Mouse (Mus musculus) ovary, adult 2 months (tissue): ENCODE measurements around the gene Skp2. TPM values are rescaled to one million over a fixed set of nuclear protein-coding genes. Genes with fewer than 3 reads are reported as not detected.

ENCODE experiments used
- polyA plus RNA-seq: library from polyadenylated mRNA; depleted of rRNA; stranded (reverse); fragments of >200 nt; gene quantifications from 2 replicates; pipeline ENCODE4 v1.2.3, GENCODE M21; 2012; rRNA removed

The Skp2 gene
- polyA plus RNA-seq = 2.3 and 2.5 TPM in 2 replicates

GRCm38 (mm10) chr15:9155325-9155724, at the start of gene Skp2:
Gene Skp2, minus strand, starts transcription at chr15:9155425.

GRCm38 (mm10) chr15:9140252-9140680, 15.0 kb downstream of the Skp2 start, which contains the start of gene Lmbrd2:
Gene Lmbrd2, plus strand, starts transcription at chr15:9140550.

GRCm38 (mm10) chr15:9070912-9071555, 84.2 kb downstream of the Skp2 start, which contains the start of gene Nadk2:
Gene Nadk2, plus strand, starts transcription at chr15:9071260.

Other genes with a start within 250 kb of the Skp2 start
- not detected in 2 replicates for gene Ranbp3l, start 187.5 kb downstream of the Skp2 start, polyA plus RNA-seq
- gene Nadk2, start 84.2 kb downstream of the Skp2 start, polyA plus RNA-seq = 18.9 and 22.8 TPM in 2 replicates
- gene Lmbrd2, start 14.9 kb downstream of the Skp2 start, polyA plus RNA-seq = 8.1 and 8.8 TPM in 2 replicates
- gene Ugt3a1, start 121.5 kb upstream of the Skp2 start, polyA plus RNA-seq = not detected in 2 replicates
- gene Ugt3a2, start 180.1 kb upstream of the Skp2 start, polyA plus RNA-seq = 0.10 and 0.44 TPM in 2 replicates